Mouse (Mus musculus) adrenal gland, adult 2 months (tissue): ENCODE measurements around the gene Sspo. TPM values are rescaled to one million over a fixed set of nuclear protein-coding genes. Genes with fewer than 3 reads are reported as not detected.

Experiments used
- DNase-seq: peaks from one replicate; pipeline ENCODE4 v3.0.0; 2021
- polyA plus RNA-seq: library from polyadenylated mRNA; depleted of rRNA; stranded (reverse); fragments of >200 nt; gene quantifications from 2 replicates; pipeline ENCODE4 v1.2.3, GENCODE M21; 2012
- total RNA-seq, 2 experiments: library from RNA; stranded (reverse); gene quantifications; 2 replicates each; pipeline ENCODE4 v1.2.3; 2021

The Sspo gene
- total and polyA plus RNA-seq, 3 experiments, result 2.7 to 8.4 (median 3.5) TPM

DNA sequence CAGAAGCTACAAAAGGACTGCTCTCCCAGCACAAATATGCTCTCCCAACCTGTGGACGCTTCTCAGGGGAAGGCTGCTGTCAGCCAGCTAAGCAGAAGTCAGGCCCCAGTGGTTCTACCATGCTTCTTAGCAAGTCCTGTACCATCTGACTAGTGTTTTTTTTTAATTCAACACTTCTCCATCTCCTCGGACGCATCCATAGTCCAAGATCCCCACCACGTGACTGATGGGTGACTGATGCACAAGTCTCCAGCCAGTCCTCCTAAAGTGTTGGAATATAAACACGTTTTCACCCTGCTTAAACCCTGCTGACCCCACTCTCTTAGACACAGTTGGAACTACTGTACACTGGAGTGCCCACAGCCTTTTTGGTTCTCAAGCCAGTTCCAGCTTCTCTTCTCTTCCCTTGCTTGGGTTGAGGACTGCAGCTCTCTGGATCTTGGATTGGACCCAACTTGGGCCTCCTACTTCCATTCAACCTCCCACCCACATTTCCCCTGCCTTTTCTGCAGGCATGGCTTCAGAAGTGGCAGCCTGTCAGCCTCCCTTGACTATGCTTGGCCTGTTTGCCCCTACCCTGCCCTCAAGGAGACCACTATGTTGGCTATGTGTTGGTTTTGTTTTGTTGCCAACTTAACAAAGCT, 12.2 kb upstream of the Sspo start:
- DNase-seq, result peak; percentile 12

DNA sequence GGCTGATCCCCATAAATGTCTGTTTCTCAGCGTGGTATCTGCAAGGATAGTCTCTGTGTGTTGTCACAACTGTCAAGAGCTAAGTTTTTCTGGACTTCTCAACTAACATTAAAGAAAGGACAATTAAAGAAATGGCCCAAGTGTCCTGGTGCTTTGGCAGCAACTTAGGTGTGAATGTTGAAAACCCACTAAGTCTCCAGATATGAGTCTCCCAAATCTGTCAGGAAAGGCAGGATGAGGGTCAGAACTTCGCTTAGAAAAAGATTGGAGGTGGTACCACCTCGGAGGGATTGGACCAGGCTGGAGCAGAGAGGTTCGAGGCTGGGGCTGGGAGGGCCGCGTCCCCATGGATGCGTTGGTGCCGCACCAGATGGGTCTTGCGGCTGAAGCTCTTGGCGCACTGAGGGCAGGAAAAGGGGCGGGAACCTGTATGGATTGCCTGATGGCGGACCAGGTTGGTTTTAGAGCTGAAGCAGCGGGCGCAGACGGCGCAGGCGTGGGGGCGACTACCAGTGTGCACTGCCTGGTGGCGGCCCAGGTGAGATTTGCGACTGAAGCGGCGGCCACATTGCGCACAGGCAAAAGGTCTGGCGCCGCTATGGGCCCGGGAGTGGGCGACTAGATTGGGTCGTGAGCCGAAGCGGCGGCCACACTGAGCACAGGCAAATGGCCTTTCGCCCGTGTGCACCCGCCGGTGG, 10.2 kb upstream of the Sspo start:
- peak; percentile 10 for DNase-seq

DNA sequence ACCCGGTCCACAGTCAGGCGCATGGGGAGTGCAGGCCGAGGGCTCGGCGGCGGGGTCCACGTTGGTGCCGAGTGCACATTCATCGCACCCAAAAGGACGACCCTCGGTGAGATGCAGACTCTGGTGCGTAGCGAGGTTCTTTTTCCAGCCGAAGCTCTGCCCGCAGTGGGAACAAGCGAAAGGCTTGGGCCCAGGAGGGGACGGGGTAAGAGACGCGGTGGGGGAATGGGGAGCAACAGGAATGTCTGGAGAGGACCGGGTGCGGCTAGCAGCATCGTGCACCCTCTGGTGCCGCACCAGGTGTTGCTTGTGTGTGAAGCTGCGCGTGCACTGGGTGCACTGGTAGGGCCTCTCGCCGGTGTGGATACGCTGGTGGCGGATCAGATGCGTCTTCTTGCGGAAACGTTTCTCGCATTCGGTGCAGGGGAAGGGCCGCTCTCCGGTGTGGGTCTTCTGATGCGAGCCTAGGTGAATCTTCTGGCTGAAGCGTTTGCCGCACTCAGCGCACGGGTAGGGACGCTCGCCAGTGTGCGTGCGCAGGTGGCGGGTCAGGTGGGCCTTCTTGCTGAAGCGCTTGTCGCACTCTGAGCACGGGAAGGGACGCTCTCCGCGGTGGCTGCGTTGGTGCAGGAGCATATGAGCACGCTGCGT, 9.4 kb upstream of the Sspo start:
- DNase-seq, result no peak

DNA sequence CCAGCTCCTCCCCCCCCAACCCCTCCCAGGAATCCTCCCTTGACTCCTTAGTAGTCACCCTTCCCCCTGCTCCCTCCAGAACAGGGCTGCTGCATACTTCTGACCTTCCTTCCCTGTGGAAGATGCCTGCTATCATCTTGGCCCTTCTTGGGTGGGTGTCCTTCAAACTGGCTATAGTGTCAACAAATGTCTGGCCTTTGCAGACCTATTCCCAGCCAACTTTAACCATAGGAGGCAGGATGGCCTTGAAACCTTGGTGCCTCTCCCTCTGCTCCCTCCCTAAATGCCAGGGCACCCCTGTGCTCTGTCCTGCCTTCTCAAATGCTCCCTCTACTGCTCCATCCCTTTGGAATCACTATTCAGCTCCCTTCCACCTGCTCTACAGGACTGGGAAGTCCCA, 8.4 kb upstream of the Sspo start:
- peak; percentile 40 for DNase-seq

DNA sequence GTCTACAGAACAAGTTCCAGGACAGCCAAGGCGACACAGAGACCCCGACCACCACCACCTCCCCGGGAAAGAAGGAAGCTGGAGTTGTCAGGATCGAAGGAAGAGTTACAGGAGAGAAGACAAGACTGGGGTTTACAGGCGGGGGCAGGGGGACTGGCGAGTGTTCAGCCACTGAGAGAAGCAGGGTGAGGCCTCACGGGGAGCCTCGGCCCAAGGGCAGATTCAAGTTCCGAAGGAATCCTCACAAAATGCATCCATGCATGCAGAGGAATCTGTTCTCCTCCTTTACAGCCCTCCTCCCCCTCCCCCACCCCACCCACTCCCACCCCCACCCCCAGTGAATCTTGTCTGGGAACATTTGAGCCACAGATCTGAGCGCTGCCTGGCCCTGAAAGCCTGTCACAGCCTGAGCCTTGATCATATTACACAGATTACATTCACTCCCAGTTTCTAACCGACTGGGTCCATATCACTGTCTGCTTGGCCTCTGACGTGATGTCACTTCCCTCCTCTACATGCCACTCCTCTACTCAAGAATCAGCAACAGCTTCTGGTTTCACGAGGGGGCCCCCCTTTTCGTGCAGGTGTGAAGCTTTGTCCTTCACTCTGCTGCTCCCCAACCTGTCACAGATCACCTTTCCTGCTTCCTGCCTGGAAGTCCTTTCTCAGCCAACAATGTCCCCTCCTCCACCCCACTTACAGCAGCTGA, 7.6 kb upstream of the Sspo start:
- DNase-seq, result peak; percentile 18

DNA sequence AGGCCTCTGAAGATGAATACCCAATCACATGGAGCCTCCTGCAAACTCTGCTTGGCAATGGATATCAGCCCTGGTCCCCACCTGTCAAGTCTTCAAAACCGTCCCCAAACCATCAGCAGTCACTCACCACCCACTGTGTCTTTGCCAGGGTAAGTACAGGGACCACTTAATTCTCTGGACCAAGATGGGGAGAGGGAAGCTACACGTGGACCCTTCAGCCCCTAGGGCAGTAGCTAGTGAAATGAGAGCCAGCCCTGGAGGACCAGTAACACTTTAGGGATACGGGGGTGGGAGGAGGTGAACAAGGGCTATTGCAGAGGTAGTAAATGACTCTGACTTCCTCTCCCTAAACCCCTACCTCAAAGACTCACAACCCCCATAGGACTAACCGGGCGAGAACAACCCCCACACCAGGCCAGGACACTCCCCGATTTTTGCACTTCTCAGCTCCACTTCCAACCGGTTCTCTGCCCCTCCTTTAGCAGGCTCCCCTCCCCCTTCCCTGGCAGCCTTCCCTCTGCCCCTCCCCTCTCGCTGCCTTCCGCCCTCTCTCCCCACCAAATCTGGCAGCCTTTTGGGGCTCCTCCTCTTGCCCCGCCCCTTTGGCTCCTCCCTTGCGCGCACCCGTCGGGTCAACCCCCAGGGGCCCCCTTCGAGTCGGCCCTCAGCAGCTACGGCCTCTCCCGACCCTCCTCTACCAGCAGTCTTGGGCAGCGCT, 4.3 kb upstream of the Sspo start:
- peak; percentile 98 for DNase-seq

DNA sequence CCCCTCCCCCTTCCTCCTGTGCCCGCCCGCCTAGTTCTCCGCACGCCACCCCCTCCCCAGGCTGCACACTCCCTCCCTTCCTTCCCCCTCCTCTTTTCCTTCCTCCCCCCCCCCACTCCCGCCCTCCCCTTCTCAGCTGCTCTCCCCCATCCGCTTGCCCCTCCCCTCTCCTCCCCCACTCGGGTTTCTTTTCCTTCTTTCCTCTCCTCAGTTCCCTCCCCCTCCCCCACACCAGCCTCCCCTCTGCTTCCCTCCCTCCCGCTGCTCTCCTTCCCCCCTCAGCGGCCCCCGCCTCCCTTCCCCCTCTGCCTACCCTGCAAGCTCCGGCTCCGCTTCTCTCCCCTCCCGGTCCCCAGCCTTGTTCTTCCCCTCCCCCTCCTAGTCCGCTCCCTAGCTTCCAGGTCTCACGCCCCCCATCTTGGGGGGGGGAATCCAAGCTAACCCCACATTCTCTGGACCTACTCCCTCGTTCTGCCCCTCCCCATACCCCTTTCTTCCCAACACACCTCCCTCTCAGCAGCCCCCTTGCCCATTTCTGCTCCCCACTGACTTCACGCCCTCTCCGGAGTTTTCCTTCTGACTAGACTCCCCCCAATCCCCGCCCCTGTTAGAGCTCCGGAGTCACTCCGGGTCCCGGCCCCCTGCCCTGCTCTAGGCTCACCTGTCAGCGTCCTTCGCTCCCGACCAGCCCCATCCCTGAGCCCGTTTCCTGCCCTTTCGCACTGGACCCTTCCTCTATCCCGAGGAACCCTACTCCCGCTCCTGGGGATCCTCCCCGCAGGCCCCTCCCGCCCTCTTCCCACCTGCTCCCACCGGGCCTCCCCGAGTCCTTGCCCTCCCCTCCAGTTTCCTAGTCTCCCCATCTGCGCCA, 3.5 kb upstream of the Sspo start:
- DNase-seq, result no peak

DNA sequence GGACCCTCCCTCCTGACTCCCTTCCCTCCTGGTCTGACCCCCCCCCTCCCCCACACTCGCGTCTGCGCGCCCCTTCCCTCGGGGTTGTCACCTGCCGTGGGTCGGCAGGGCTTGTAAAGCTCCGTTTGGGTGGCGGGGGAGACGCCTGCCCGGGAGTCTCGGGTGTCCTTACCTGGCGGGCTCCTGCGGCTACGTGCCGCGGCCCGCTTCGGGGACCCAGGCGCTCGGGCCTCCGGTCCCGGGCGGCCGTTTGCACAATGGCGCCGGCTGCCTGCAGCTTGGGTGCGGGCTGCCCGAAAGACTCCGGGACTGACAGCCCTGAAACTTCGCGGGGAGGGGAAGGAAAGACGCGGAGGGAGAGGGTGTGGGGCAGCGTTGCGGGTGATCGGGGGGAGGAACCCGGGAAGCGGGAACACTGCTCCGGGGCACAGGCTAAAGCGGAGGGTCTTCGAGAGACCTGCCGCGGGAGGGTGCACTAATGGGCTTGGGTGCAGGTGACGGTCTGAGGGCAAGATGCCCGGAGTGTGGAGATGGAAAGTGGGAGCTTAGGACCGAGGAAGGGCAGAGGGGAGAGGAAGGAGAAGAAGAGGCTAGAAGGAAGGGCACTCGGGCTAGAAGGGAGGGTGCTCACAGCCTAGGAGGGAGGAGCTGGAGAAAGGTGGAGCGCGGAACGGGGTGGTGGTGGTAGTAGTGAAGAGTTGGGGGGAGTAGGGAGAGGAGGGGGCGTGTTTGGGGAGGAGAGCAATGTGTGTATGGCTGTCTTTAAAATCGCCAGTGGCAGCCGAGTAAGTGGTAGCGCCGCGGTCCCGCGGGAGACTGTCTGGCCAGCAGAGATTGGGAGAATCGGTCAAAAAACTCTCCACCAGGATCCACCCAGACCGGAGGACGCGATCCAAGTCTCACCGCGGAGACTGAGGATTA, 2.6 kb upstream of the Sspo start, which contains the start of gene Zfp467:
Gene Zfp467 (minus strand): TSS at position 645 of the 921 bp plus-strand sequence.
- peak; percentile 82 for DNase-seq

DNA sequence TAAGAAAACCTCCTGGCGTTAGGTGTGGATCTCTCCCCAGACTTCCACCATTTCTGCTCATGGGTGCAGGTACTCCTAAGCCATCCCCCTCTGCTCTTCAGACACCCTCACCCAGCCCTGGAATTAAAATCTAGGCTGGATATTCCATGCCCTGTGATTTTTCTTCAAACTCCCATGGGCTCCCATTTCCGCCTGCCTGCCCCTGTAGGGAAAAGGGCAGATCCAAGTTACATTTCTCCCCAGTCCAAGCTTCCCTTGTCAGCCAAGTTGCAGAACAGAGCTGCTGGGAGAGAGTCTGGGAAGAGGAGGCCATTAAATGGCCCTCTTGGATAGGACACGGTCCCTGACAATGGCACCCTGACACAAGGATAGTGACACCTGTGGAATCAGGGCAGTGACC, 1.8 kb upstream of the Sspo start:
- DNase-seq, result peak; percentile 27

DNA sequence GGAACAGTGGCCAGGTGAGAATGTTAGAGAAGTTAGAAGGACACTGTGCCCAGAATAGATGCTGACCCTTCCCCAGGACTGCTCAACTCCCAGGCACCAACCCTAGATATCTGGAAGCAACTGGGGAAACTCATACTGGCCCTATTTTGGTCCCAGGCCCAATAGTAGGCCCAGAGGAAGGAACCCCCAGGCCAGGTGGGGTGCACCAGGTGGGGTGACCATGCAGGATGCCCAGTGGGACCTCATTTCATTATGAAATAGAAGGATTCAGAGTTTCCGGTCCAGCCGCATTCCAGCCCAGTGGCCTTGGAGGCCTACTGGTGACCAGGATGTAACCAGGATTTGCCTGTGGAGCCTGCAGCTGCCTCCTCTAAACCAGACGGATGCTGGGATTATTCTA, 1.1 kb upstream of the Sspo start:
- DNase-seq, result no peak

DNA sequence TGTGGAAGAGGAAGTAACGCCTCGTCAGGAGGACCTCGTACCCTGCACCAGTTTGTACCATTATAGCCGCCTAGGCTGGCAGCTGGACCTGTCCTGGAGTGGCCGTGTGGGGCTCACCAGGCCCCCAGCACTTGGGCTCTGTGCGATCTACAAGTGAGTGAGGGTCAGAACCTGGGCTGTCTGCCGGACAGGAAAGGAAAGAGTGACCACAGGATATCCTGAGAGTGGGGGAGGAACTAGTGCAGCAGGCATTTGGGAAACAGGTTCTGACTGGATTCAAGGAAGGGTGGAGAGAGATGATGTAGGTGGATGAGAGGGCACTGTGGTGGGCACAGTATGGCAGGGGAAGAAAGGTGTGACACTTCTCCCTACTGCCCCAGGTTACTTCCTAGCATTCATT, 498 bp downstream of the Sspo start:
- peak; percentile 20 for DNase-seq

DNA sequence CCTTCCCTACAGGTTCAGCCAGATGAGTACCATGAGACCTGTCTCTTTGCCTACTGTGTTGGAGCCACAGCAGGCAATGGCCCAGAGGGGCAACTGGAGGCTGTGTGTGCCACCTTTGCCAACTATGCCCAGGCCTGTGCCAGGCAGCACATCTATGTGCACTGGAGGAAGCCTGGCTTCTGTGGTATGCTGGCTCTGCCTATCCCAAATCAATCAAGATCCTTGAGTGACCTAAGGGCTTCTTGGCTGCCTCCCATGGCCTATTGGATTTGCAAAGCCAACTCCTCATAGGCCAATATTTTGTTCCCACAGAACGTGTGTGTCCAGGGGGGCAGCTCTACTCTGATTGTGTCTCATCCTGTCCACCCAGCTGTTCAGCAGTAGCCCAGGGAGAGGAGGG, 4.1 kb downstream of the Sspo start:
- peak; percentile 20 for DNase-seq

DNA sequence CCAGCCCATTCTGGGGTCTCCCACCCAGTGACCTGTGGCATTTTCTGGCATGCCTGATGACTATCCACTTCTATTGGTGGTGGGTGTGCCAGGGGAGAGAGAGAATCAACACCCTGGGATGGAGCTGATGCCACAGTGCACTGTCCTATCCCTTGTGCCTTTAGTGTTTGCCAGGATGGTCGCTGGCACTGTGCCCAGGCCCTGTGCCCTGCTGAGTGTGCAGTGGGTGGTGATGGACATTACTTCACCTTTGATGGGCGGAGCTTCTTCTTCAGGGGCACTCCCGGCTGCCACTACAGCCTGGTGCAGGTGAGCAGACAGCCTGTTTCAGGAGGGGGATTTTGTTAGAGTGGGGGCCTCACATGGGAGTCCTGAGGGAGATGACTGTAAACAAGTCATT, 4.7 kb downstream of the Sspo start:
- peak; percentile 22 for DNase-seq

DNA sequence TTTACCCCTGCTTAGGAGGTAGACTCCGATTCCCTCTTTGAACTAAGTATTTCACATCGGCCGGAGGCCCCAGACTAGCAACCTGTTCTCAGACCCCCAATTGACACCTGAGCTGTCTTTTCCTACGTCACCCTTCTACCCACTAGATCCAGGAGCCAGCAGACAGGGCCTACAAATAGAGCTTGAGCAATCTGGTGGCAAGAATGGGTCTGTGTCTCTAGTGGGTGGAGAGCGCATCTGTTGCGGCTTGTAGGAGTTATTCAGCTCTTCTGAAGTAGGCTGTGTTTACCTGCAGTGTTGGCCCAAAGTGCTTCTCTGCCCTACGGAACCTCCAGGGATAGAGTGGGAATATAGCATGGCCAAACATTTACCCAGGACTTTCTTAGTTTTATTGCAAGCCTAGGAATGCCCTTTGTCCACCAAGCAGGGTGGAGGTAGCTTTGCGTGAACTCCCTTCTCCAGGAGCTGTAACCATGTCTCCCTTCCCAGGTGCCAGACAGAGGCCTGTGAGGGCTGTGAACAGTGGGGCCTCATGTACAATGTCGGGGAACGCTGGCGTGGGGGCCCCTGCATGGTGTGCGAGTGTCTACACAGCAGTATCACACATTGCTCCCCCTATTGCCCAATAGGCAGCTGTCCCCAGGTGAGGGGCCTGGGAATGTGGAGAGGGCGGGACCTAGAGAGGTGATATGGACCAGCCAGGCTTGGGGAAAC, 17.1 kb downstream of the Sspo start:
- DNase-seq, result no peak

DNA sequence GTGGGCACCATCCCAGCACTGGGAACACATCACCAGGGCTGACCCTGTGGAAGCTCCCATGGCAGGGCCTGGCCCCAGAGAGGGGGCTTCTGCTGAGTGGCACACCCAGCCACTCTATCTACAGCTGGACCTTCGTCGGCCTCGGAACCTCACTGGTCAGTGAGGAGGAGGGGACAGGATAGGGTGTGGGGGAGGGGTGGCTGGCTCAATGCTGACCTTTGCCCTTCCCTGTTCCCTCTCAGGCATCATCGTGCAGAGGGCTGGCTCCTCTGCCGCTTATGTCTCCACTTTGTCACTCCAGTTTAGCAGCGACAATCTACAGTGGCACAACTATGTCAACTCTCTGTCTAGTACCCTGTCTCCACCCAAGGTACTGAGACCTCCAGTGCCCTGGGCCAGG, 18.7 kb downstream of the Sspo start:
- no peak for DNase-seq

DNA sequence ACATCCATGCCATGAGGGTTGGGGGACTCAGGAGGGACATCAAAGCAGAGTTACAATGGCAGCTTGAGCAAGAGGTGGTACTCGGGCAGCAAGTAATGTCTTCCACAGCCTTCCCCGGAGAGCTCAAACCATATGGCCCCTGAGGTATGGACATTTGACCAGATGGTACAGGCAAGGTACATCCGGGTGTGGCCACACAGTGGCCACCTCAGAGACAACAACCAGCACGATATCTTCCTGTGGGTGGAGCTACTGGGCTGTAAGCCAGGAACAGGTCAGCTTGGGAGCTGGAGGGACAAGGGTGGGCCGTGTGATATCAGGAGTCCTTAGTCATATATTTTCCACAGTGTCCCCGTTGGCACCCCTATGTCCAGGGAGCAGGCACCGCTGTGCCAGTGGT, 19.5 kb downstream of the Sspo start:
- no peak for DNase-seq

DNA sequence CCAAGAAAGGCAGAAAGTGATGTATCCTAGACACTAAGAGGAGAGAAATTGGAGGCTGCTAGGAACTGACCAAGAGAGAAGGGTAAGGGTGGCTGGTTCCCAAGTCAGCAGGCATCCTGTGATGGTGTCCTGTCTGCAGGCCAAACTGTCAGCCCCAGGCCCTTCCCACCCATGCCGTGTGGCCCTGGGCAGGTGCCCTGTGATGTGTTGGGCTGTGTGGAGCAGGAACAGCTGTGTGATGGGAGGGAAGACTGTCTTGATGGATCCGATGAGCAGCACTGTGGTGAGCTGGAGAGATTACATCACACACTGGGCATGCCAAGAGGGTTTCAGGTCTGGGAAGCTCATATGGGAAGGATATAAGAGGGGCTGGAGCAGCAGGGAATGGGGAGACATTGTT, 22.7 kb downstream of the Sspo start:
- DNase-seq, result no peak

DNA sequence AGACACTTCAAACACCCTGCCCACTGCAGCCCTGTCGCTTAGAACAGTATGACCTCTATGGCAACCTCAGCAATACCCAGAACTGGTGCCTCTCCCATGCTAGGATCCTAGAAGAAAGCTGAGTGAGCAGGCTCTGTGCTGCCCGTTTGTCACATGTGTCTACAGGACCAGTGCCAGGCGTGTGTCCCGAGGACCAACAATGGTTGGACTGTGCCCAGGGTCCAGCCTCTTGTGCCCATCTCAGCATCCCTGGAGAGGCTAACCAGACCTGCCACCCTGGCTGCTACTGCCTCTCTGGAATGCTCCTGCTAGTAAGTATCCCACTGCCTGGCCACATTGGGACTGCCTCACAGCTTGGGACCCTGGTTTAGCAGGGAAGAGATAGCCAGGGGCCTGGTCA, 30.4 kb downstream of the Sspo start:
- DNase-seq, result no peak

DNA sequence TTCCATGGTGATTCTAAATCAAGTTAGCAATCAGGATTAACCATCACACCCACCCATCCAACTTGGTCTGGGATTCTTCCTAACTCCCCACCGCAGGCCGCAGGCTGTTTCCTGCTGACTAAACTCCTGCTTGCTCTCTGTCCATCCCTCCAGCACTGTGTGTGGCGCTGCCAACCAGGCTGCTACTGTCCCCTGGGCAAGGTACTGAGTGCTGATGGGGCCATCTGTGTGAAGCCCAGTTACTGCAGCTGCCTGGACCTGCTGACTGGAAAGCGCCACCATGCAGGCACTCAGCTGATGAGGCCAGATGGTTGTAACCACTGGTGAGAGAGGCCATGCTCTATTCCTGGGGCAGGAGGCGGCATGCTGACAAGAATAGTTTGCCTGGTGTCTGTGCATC, 34.5 kb downstream of the Sspo start:
- DNase-seq, result no peak
